Mouse (Mus musculus) lung, postnatal 36 days (tissue): ENCODE results near the gene Gm43191.
"Not testable (repeated sequence)": the region's sequence is repeated elsewhere in the genome, so short reads cannot be mapped to it uniquely, and the experiment has no call there.

Experiments
- DNase-seq: peaks from one replicate; pipeline ENCODE4 v3.0.0; 2022; ENCODE audit warnings: mixed read lengths

Gene Gm43191

DNA sequence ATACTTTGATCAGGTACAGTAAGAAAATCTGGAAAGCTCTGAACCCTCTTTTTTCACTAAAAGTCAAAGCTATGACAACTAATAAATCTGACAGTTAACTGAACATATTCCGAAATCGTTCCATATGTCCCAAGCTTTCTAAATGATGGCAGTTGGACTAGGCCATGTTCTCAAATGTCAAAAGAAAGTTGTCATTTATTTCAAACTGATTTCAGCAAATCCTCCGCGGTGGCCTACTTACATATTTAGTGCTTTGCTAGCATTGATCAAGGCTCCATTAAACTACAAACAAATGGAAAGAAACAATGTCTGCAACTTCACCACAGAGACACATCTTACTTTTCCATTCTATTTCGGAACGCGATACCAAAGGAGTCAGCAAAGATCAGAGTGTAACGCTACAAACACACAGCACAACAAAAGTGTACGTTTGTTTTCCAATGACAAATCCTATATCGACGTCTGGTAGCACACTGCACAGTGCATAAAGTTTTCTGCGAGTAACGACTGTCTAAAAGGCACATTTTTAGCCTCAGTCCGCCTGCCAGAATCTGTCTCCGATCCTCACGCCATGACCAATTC lies 19.7 kb downstream of the Gm43191 start:
- DNase-seq, result no peak

DNA sequence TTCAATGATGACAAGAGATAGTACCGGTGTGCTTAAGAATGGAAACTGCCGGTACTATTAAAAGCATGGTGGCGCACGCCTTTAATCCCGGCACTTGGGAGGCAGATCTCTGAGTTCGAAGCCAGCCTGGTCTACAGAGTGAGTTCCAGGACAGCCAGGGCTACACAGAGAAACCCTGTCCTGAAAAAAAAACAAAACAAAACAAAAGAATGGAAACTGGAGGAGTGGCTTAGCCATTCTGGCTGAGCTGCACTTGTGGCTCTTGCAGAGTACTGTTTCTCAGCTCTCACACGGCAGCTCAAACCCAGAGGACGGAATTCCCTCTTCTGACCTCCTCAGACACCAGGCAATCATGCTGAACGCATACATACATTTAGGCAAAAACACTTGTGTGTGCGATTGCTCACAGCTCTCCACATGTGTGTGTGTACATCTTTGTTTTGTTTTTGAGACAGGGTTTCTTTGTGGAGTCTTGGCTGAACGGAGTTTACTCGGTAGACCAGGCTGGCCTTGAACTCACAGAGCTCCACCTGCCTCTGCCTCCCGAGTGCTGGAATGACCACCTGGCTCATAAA lies 21.1 kb downstream of the Gm43191 start:
- no peak for DNase-seq

GRCm38 (mm10) chr3:116658928-116659565 lies 22.0 kb downstream of the Gm43191 start:
- no peak for DNase-seq

DNA sequence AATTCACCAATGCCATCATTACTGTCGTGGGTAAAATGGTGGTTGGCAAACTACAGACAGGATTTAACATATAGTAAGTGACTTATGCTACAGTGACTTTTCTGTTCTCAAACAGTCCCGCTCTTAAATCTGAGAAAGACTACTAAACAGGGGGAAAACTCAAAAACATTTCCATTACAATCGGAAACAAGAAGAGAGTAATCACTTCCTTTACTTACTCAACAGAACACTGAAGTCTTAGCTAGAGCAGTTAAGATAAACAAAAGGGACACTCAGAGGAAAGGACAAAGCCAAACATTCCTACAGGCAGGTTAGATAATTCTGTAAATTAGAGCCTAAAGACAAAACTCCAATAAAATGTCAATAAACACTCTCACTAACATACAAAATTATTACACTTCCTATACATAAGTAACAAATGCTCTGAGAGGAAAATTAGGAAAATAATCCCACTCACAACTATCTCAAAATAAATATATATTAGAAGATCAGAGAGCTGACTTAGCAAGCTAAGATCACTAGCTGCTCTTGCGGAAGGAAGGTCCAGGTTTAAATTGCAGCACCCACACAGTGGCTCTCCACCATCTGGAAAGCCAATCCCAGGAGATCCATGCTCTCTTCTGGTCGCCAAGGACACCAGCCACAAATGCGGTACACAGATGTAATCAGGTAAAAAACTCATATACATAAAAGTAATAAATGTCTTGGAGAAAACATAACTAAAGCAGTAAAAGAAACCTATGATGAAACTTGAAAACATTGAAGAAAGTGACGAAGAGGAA lies 24.7 kb downstream of the Gm43191 start:
- no peak for DNase-seq

- DNase-seq, result not testable (repeated sequence)
Observed at GRCm38 (mm10) chr3:116654051-116654450, 27.0 kb downstream of the Gm43191 start.

- no peak for DNase-seq
Observed at GRCm38 (mm10) chr3:116653278-116653945, 27.6 kb downstream of the Gm43191 start.

GRCm38 (mm10) chr3:116652033-116652446 lies 29.0 kb downstream of the Gm43191 start:
- DNase-seq, result no peak

- no peak for DNase-seq
Observed at GRCm38 (mm10) chr3:116650698-116651097, 30.4 kb downstream of the Gm43191 start.

- DNase-seq, result no peak
Observed at GRCm38 (mm10) chr3:116648805-116649204, 32.3 kb downstream of the Gm43191 start.

DNA sequence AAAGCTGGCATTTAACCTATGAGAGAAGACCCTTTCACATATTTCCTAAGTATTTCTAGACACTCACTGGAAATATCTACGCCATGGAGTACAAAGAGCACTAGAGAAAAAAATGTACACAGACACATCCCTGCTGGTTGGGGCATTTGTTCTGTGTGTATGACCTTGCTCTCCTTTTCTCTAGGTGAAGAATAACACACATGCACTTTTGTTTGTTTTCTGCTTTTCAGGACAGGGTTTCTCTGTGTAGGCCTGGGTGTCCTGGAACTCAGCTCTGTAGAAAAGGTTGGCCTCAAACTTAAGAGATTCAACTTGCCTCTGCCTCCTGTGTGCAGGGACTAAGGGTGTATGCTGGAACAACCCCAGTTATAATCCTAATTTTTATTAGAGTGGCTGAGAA lies 34.7 kb downstream of the Gm43191 start:
- DNase-seq, result no peak

GRCm38 (mm10) chr3:116642373-116642772 lies 38.7 kb downstream of the Gm43191 start:
- DNase-seq, result no peak

GRCm38 (mm10) chr3:116641811-116642371 lies 39.2 kb downstream of the Gm43191 start:
- DNase-seq, result no peak

GRCm38 (mm10) chr3:116640024-116640423 lies 41.0 kb downstream of the Gm43191 start:
- DNase-seq, result no peak

- no peak for DNase-seq
Observed at GRCm38 (mm10) chr3:116638572-116638971, 42.5 kb downstream of the Gm43191 start.

DNA sequence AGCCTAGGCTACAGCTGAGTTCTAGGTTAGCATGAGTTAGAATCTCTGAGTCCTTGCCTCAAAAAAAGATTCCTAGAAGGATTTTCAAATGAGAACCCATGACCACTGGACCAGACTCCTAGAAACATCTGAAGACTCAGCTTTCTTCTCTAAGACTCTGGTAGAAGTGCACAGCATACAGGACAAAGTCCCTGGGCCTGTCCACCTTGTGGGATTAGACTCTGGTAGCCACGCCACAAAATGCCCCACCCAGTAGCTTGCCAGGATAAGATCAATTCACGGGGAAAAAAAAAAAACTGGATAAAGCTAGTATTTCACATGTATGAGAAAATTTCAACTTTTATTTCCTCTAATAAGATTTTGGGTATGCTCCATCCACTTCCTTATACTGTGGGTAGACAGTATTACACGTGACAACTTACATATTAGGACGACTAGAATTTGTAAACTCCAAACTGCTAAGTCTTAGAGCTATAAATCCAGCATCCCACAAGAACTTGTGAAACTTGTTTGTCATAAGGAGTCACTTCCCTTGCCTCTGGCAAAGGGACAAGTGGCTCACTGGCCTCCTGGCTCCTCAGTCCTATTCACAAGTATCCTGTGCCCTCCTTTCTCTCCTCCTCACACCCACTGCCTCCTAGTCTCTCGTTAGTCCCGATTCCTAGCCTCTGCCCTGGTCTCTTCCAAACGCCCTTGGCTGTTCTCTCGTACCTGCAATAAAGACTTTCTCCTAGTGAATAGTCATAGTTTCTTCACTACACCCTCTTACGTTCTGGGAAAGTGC lies 43.2 kb downstream of the Gm43191 start:
- no peak for DNase-seq

- DNase-seq, result no peak
Observed at GRCm38 (mm10) chr3:116635799-116636198, 45.3 kb downstream of the Gm43191 start.

DNA sequence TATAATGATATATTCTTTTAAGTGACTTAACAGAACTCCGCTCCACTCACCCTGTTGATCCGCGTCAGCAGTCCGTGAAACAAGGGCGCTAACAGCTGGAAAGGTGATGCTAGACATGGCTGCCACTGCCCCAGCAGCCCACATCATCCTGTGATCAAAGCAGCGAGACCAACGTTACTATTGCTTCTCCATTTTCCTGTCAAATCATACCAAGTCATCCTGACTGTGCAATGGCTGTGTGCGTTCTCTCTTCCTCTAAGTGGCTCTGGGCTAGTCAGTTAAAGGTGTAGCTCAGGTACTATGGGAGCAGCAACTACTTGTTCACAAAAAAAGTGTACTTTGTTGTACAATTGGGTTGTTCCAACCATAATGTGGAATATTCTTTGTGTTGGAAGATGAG lies 46.2 kb downstream of the Gm43191 start:
- no peak for DNase-seq

- no peak for DNase-seq
Observed at GRCm38 (mm10) chr3:116634091-116634490, 47.0 kb downstream of the Gm43191 start.

DNA sequence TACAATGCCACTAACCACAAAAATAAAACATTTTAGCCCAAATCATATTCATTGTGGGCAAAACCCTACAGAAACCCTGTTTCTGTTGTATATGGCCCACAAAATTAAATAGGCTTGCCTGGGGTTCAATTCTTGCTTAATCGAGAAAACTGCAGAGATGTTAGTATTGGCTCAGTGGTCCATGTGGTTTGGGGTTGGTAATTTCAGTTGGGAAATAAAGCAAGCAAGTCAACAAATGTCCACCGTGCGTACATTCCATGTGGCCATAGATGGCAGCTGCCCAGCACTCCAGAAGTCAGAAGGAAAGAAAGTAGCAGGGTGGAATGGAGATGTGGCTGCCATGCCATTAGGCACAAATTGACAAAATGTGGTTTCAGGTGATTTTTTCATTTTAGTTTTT lies 48.1 kb downstream of the Gm43191 start:
- DNase-seq, result no peak

DNA sequence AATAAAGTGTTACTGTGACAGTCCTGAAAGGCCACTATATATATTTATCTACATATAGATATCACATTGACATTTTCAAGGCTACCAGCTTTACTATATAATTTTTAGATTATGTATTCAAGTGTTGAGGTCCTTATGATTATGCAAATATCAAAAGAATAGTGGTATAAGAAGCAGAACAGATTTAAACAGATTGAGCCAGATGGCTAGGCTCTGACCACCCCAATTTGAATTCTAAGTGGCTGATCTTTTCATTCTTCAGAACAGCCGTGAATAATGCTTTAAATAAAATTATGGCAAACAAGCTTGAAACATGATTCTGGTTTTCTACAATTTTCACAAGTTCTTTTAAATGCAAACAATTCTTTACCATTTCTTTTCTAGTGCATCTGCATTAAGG lies 49.6 kb downstream of the Gm43191 start:
- DNase-seq, result no peak

DNA sequence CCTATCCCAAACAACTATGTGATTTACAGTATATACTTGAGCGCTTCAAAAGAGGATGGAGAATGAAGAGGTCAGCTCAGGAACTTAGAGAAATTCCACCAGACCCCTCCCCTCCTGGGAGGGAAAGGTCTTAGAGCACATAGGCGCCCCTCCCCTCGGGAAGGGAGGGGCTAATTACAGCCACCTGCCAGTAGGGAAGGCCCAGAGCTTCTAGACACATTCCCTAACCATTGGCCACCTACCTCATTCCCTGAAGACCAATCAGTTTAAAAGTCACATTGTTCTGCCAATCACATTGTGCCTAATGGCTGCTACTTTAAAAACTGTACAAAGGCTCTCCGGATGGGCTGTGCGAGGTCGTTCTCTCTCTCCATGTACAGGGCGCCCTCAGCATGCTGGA lies 58.4 kb downstream of the Gm43191 start:
- DNase-seq, result no peak
